Mouse (Mus musculus): ENCODE data around the gene Fis1.

- TF ChIP-seq CTCF (IDR thresholded peaks at IDR 0.05; ENCODE audit: low read depth) (no peak), EP300 (optimal IDR thresholded peaks at IDR 0.05) (no peak)
Measured at GRCm38 (mm10) chr5:136965686-136966085, 12.6 kb downstream of the Fis1 start.

Data from stomach, postnatal 0 days (tissue).